Mouse (Mus musculus) kidney, adult 2 months (tissue): ENCODE measurements around the gene Gp1bb.

Experiments
- CTCF ChIP-seq: fragments of 200-500 bp; conservative IDR thresholded peaks from 2 replicates; pipeline ENCODE4 v1.5.1; 2011; ENCODE audit warnings: low read depth, mild to moderate bottlenecking, control low read depth, low read length, moderate library complexity, mixed read lengths; ENCODE audit not compliant: insufficient read depth, insufficient read length
- POLR2A ChIP-seq: fragments of 200-500 bp; IDR thresholded peaks from one replicate; pipeline ENCODE4 v1.6.1; 2011; ENCODE audit warnings: low read depth, low read length, control low read depth

DNA sequence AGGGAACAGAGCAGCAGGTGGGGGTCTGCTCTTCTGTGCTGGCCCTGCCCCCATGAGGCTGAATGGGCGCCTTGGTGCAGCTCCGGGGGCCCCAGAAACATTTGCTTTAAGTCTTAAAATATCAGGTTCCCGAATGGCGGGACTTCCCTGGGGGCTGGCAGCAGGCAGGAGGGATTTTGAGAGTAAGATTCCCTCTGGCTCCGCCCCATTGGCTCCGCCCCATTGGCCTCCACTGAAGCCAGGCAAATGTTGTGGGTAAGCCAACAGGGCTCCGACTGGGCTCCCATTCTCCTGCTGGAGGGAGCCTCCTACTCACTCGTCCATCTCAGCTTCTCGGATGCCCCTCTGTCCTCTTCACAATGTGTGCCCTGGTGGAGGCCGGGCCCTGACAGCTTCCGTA, 14.0 kb downstream of the Gp1bb start:
- TF ChIP-seq POLR2A (no peak), CTCF (no peak)
